Comparison of ENCODE assay signal across 9 mouse cellular contexts in the genomic region with DNA sequence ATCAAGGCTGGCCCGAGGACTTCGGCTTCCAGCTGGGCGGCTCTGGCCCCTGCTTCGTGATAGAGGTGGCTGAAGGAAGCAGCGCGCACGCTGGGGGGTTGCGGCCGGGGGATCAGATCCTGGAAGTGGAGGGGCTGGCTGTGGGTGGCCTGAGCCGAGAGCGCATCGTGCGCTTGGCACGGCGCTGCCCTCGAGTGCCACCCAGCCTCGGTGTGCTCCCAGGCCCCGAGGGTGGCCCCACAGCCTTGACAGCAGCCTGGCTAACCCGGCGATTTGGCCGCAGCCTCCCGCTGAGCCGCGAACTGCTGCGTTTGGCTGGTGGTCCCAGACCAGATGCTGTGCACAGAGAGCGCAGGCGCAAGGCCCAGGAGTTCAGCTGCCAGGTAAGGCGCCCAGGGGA. TPM values are rescaled to one million over a fixed set of nuclear protein-coding genes. Genes with fewer than 3 reads are reported as not detected.
DNase-seq lines count a peak whose midpoint lies in the region; ATAC-seq lines count a peak whose summit lies in the region.
"Had no signal": no experiment of that assay in that cellular context is flagged by ENCODE, and none has a peak within 500 bp of the region (broad histone marks: within the 10 kb centered on the region; RNA-seq: fewer than 3 reads in every experiment).

No protein-coding gene starts in this region.

- no peaks in the 10 kb centered on the region for H3K36me3 ChIP-seq in lung, embryonic 15.5 days
- H3K36me3 ChIP-seq in forebrain, embryonic 12.5 days (replicated peaks) = no peaks in the 10 kb centered on the region
- H3K36me3 ChIP-seq in limb, embryonic 10.5 days = no peaks in the 10 kb centered on the region
- no peaks in the 10 kb centered on the region for H3K36me3 ChIP-seq in stomach, embryonic 16.5 days (ENCODE audit: control insufficient read depth, insufficient read depth, low read length)

- H3K4me1 ChIP-seq in lung, embryonic 15.5 days = peaks cover 4% of the 10 kb centered on the region
- H3K4me1 ChIP-seq in forebrain, embryonic 12.5 days = peaks cover 15% of the 10 kb centered on the region
- peaks cover 15% of the 10 kb centered on the region for H3K4me1 ChIP-seq in limb, embryonic 10.5 days
- peaks cover 6% of the 10 kb centered on the region; the same call in 1 of the 2 replicates for H3K4me1 ChIP-seq in stomach, embryonic 16.5 days (ENCODE audit: control insufficient read depth, insufficient read depth, low read length)

- no peak overlapping the region for H3K27ac ChIP-seq in lung, embryonic 15.5 days
- no peak overlapping the region for H3K27ac ChIP-seq in forebrain, embryonic 12.5 days
- H3K27ac ChIP-seq in limb, embryonic 10.5 days = peak overlapping the region; percentile 50
- H3K27ac ChIP-seq in stomach, embryonic 16.5 days (ENCODE audit: low read length) = no peak overlapping the region

- DNase-seq in lung, postnatal 36 days = no peak
- DNase-seq in limb, embryonic 10.5 days (ENCODE audit: low spot score) = peak; percentile 51
- no peak for DNase-seq in left cerebral cortex, adult 8-10 months (ENCODE audit: low spot score in 2 of 2)
- no peak for DNase-seq in cerebellum, adult 9-10 months
- DNase-seq: thymus, adult 18-20 months had no signal

- no peak overlapping the region for H3K4me3 ChIP-seq in lung, embryonic 15.5 days
- H3K4me3 ChIP-seq in forebrain, embryonic 12.5 days (replicated peaks) = peak overlapping the region; percentile 17
- peak overlapping the region; percentile 47 for H3K4me3 ChIP-seq in limb, embryonic 10.5 days
- H3K4me3 ChIP-seq in stomach, embryonic 16.5 days (replicated peaks; ENCODE audit: low read length) = no peak overlapping the region
- H3K4me3 ChIP-seq: myocyte had no signal

- peaks cover 29% of the 10 kb centered on the region for H3K27me3 ChIP-seq in lung, embryonic 15.5 days
- peaks cover 28% of the 10 kb centered on the region for H3K27me3 ChIP-seq in forebrain, embryonic 12.5 days
- H3K27me3 ChIP-seq in limb, embryonic 10.5 days (ENCODE audit: low read depth, poor library complexity, severe bottlenecking) = peaks cover 53% of the 10 kb centered on the region
- peaks cover 16% of the 10 kb centered on the region for H3K27me3 ChIP-seq in stomach, embryonic 16.5 days (ENCODE audit: control insufficient read depth, insufficient read depth, low read length)

- peak overlapping the region; percentile 30; the same call in 1 of the 2 replicates for H3K4me2 ChIP-seq in lung, embryonic 15.5 days
- peak overlapping the region; percentile 40 for H3K4me2 ChIP-seq in forebrain, embryonic 12.5 days
- H3K4me2 ChIP-seq in stomach, embryonic 16.5 days (ENCODE audit: low read depth, low read length) = peak overlapping the region; percentile 21

- H3K9me3 ChIP-seq in lung, embryonic 15.5 days = no peaks in the 10 kb centered on the region
- 0 out of 2 replicates have a peak, but pooled peaks cover 8% of the 10 kb centered on the region for H3K9me3 ChIP-seq in forebrain, embryonic 12.5 days
- no peaks in the 10 kb centered on the region for H3K9me3 ChIP-seq in limb, embryonic 10.5 days (replicated peaks)
- H3K9me3 ChIP-seq in stomach, embryonic 16.5 days (replicated peaks; ENCODE audit: control insufficient read depth, low read length) = no peaks in the 10 kb centered on the region

- H3K9ac ChIP-seq in lung, embryonic 15.5 days = no peak overlapping the region; the same call in 1 of the 2 replicates
- peak overlapping the region; percentile 33; the same call in 1 of the 2 replicates for H3K9ac ChIP-seq in forebrain, embryonic 12.5 days
- H3K9ac ChIP-seq in stomach, embryonic 16.5 days (ENCODE audit: low read length) = no peak overlapping the region

- 2% methylated on average over 28 of the region's 28 CpGs for WGBS in lung, embryonic 15.5 days
- 5% methylated on average over 28 of the region's 28 CpGs for WGBS in forebrain, embryonic 12.5 days
- WGBS in limb, embryonic 10.5 days = 3% methylated on average over 28 of the region's 28 CpGs
- 4% methylated on average over 27 of the region's 28 CpGs for WGBS in stomach, embryonic 16.5 days

- ATAC-seq in lung, embryonic 15.5 days (ENCODE audit: borderline replicate concordance, extremely low read depth, low FRiP score, low TSS enrichment) = no peak
- ATAC-seq in forebrain, embryonic 12.5 days (ENCODE audit: low FRiP score) = no peak
- ATAC-seq in stomach, embryonic 16.5 days (ENCODE audit: insufficient read depth, low FRiP score) = no peak

RNA-seq across cellular contexts. Expression of gene Grid2ip, which starts 0.4 kb away (rescaled TPM):
- polyA plus RNA-seq in lung, embryonic 15.5 days (2015; fragmentation: Nextera tagmentation; extraction: Ambion mirVana) = 0.04 and 0.07 TPM in 2 replicates
- polyA plus RNA-seq in forebrain, embryonic 12.5 days (2016; fragmentation: Nextera tagmentation; extraction: Ambion mirVana) = 0.38 and 0.41 TPM in 2 replicates
- polyA plus RNA-seq in limb, embryonic 10.5 days (2016; fragmentation: Nextera tagmentation; extraction: Ambion mirVana) = 0.14 and 0.48 TPM in 2 replicates
- polyA plus RNA-seq in stomach, embryonic 16.5 days (2015; fragmentation: Nextera tagmentation; extraction: Ambion mirVana) = 2.9 and 4.5 TPM in 2 replicates
- 1 to 10 TPM; 3.1 to 4.6 (median 3.6) TPM for total RNA-seq in left cerebral cortex, adult 8-10 months (2022)
- polyA plus RNA-seq: myocyte had no signal

RNA-seq across cellular contexts. Expression of gene Zdhhc4, which starts 28.5 kb away (rescaled TPM):
- polyA plus RNA-seq in lung, embryonic 15.5 days (2015; fragmentation: Nextera tagmentation; extraction: Ambion mirVana) = 71.9 and 73.0 TPM in 2 replicates
- polyA plus RNA-seq in forebrain, embryonic 12.5 days (2016; fragmentation: Nextera tagmentation; extraction: Ambion mirVana) = 73.8 and 78.2 TPM in 2 replicates
- polyA plus RNA-seq in limb, embryonic 10.5 days (2016; fragmentation: Nextera tagmentation; extraction: Ambion mirVana) = 71.9 and 72.5 TPM in 2 replicates
- 63.6 and 71.9 TPM in 2 replicates for polyA plus RNA-seq in stomach, embryonic 16.5 days (2015; fragmentation: Nextera tagmentation; extraction: Ambion mirVana)
- 10 to 100 TPM; 43.1 to 44.4 (median 44.0) TPM for total RNA-seq in left cerebral cortex, adult 8-10 months (2022)

RNA-seq across cellular contexts. Expression of gene E130309D02Rik, which starts 42.4 kb away (rescaled TPM):
- polyA plus RNA-seq in lung, embryonic 15.5 days (2015; fragmentation: Nextera tagmentation; extraction: Ambion mirVana) = 38.4 and 40.5 TPM in 2 replicates
- 60.4 and 61.5 TPM in 2 replicates for polyA plus RNA-seq in forebrain, embryonic 12.5 days (2016; fragmentation: Nextera tagmentation; extraction: Ambion mirVana)
- 67.3 and 79.0 TPM in 2 replicates for polyA plus RNA-seq in limb, embryonic 10.5 days (2016; fragmentation: Nextera tagmentation; extraction: Ambion mirVana)
- polyA plus RNA-seq in stomach, embryonic 16.5 days (2015; fragmentation: Nextera tagmentation; extraction: Ambion mirVana) = 24.4 and 26.1 TPM in 2 replicates
- total RNA-seq in left cerebral cortex, adult 8-10 months (2022) = 10 to 100 TPM; 21.7 to 24.7 (median 23.3) TPM

RNA-seq across cellular contexts. Expression of gene Kdelr2, which starts 46.1 kb away (rescaled TPM):
- 329 and 337 TPM in 2 replicates for polyA plus RNA-seq in lung, embryonic 15.5 days (2015; fragmentation: Nextera tagmentation; extraction: Ambion mirVana)
- 169 and 173 TPM in 2 replicates for polyA plus RNA-seq in forebrain, embryonic 12.5 days (2016; fragmentation: Nextera tagmentation; extraction: Ambion mirVana)
- 217 and 246 TPM in 2 replicates for polyA plus RNA-seq in limb, embryonic 10.5 days (2016; fragmentation: Nextera tagmentation; extraction: Ambion mirVana)
- polyA plus RNA-seq in stomach, embryonic 16.5 days (2015; fragmentation: Nextera tagmentation; extraction: Ambion mirVana) = 364 and 376 TPM in 2 replicates
- total RNA-seq in left cerebral cortex, adult 8-10 months (2022) = 10 to 100 TPM; 32.1 to 39.5 (median 34.3) TPM

Comparison
In these comparisons a context has a peak if more than half of its experiments do, and no peak if none do; other contexts are left out.
1. H3K4me3 ChIP-seq: peak in forebrain, embryonic 12.5 days (single experiment) and limb, embryonic 10.5 days (single experiment); none in lung, embryonic 15.5 days (single experiment) and stomach, embryonic 16.5 days (single experiment).
2. Peak in every context shown above with its lines, with median percentiles within 50 percentile points of each other: H3K4me2 ChIP-seq.